Mouse (Mus musculus) liver, adult 2 months (tissue): ENCODE measurements around the gene Nrd1. TPM values are rescaled to one million over a fixed set of nuclear protein-coding genes. Genes with fewer than 3 reads are reported as not detected.

Experiments
- DNase-seq: peaks from one replicate; pipeline ENCODE4 v3.0.0-alpha.2; 2011; ENCODE audit warnings: low read depth, low spot score; ENCODE audit errors: extremely low read depth
- H3K27ac ChIP-seq: fragments of 200-500 bp; replicated peaks from 2 replicates; pipeline ENCODE4 v1.5.1; 2012; ENCODE audit warnings: low read depth, mild to moderate bottlenecking, control low read depth, inconsistent platforms, low read length; ENCODE audit not compliant: insufficient read depth
- H3K27me3 ChIP-seq: fragments of 200-500 bp; 2 replicates; pipeline ENCODE4 v1.6.1; 2012; ENCODE audit warnings: mild to moderate bottlenecking, moderate library complexity, low read length, inconsistent platforms; ENCODE audit not compliant: control insufficient read depth, insufficient read depth
- H3K36me3 ChIP-seq: fragments of 200-500 bp; 2 replicates; pipeline ENCODE4 v1.6.1; 2012; ENCODE audit warnings: low read length, inconsistent platforms; ENCODE audit not compliant: control insufficient read depth, insufficient read depth
- H3K4me1 ChIP-seq: fragments of 200-500 bp; 2 replicates; pipeline ENCODE4 v1.6.1; 2011; ENCODE audit warnings: low read length; ENCODE audit not compliant: control insufficient read depth, insufficient read depth
- H3K4me3 ChIP-seq: fragments of 200-500 bp; 2 replicates; pipeline ENCODE4 v1.5.1; 2011; ENCODE audit warnings: low read depth, mild to moderate bottlenecking, control low read depth, low read length, moderate library complexity; ENCODE audit not compliant: insufficient read depth
- H3K79me2 ChIP-seq: fragments of 200-500 bp; 2 replicates; pipeline ENCODE4 v1.6.1; 2012; ENCODE audit warnings: inconsistent platforms, mild to moderate bottlenecking, low read length, moderate library complexity; ENCODE audit not compliant: control insufficient read depth, insufficient read depth
- H3K9ac ChIP-seq: fragments of 200-500 bp; 2 replicates; pipeline ENCODE4 v1.6.1; 2012; ENCODE audit warnings: low read depth, mild to moderate bottlenecking, control low read depth, inconsistent platforms, low read length
- CTCF ChIP-seq: fragments of 200-500 bp; IDR thresholded peaks from 2 replicates; pipeline ENCODE4 v1.5.1; 2011; ENCODE audit warnings: low read depth, low read length, control low read depth
- POLR2A ChIP-seq: fragments of 200-500 bp; IDR thresholded peaks from 2 replicates; pipeline ENCODE4 v1.6.1; 2011; ENCODE audit warnings: low read length, control low read depth; ENCODE audit not compliant: insufficient read depth; ENCODE audit errors: extremely low read depth
- WGBS: fragments of 180-500 bp; shearing (Covaris S2); methylation state at CpG from one replicate; pipeline ENCODE4 v1.1.7; 2018; 5-methylcytosine and 5-hydroxymethylcytosine counted together
- polyA plus RNA-seq: library from polyadenylated mRNA; depleted of rRNA; stranded (reverse); fragments of >200 nt; gene quantifications from 2 replicates; pipeline ENCODE4 v1.2.3, GENCODE M21; 2012
- total RNA-seq: library from RNA; depleted of rRNA; stranded (reverse); fragments of >200 nt; gene quantifications from 2 replicates; pipeline ENCODE4 v1.2.3, GENCODE M21; 2014

The Nrd1 gene
- total and polyA plus RNA-seq, 2 experiments, result 14.5 to 61.5 TPM

GRCm38 (mm10) chr4:109064941-109065340 lies 64.5 kb downstream of the Nrd1 start:
- peaks cover 88% of the 10 kb centered on the region for H3K36me3 ChIP-seq
- TF ChIP-seq CTCF (no peak), POLR2A (no peak)
- H3K79me2 ChIP-seq, result no peaks in the 10 kb centered on the region
- no peak for DNase-seq
- no peaks in the 10 kb centered on the region for H3K4me1 ChIP-seq
- H3K9ac ChIP-seq, result no peak overlapping the region
- WGBS, result 94% methylated on average over 6 of the region's 6 CpGs
- no peak overlapping the region for H3K4me3 ChIP-seq
- no peaks in the 10 kb centered on the region for H3K27me3 ChIP-seq
- H3K27ac ChIP-seq, result no peak overlapping the region

DNA sequence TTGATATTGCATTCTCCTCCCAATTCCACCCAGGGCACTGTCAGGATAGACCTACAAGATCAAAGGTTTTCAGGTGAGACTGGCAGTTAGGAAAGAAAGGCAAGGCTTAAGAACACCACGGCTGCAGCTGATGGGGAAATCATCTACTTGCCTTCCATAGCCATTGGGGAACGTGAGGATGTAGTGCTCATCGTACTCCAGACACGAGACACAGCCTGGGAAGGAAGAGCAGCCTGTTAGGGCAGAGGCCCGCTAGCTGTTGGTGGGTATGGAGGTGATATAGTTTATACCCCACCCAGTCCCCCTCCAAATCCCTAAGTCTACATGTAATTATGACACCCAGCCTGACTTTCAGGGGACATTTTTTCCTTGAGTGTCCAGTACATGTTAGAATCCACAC lies 65.3 kb downstream of the Nrd1 start:
- H3K4me3 ChIP-seq, result no peak overlapping the region
- H3K27ac ChIP-seq, result no peak overlapping the region
- DNase-seq, result no peak
- no peaks in the 10 kb centered on the region for H3K4me1 ChIP-seq
- no peak overlapping the region for H3K9ac ChIP-seq
- 94% methylated on average over 5 of the region's 5 CpGs for WGBS
- TF ChIP-seq POLR2A, result no peak
- no peak for TF ChIP-seq CTCF
- H3K79me2 ChIP-seq, result no peaks in the 10 kb centered on the region
- H3K36me3 ChIP-seq, result peaks cover 90% of the 10 kb centered on the region
- H3K27me3 ChIP-seq, result no peaks in the 10 kb centered on the region

DNA sequence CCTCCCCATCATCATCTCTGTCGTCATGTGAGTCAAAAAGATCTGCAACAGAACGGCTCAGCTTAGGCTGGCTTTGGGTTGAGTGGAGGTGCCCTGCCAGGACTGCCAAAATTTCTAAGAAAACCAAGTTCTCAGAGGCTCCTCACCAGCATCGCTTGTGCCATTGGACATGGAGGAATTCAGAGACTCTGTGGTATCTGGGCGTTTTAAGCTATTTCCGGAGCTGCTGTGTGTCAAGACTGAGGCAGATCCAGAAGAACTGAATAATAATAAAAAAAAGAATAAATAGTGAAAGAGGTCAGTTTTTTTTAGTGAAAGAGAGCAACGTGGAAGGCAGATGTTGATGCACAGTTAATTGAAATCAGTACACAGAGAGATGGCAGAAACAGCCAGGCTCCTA lies 72.4 kb downstream of the Nrd1 start:
- Histone ChIP-seq H3K27ac (no peak overlapping the region), H3K4me1 (no peaks in the 10 kb centered on the region), H3K79me2 (no peaks in the 10 kb centered on the region; the same call in 1 of the 2 replicates), H3K27me3 (no peaks in the 10 kb centered on the region), H3K9ac (no peak overlapping the region), H3K36me3 (peaks cover 77% of the 10 kb centered on the region), H3K4me3 (no peak overlapping the region)
- WGBS, result 89% methylated on average over 6 of the region's 6 CpGs
- TF ChIP-seq CTCF (no peak), POLR2A (no peak)
- DNase-seq, result no peak

DNA sequence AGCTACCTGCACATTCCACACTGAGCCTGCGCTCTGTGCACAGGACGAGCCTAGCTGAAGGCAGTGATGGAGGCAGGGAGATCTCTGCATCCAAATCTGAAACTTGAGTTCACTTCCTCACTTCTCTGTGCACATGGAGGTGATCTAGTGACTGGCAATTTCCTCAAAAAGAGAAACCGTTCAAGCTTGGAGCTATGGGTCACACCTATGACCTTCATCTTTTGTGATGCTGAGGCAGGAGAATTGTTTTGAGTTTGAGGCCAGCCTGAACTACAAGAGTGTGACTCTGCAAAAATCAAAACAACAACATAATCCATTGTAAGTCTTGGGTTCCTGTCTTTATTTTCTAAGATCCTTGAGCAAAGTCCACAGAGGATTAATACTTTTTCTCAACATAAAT lies 72.8 kb downstream of the Nrd1 start:
- TF ChIP-seq CTCF, result no peak
- no peak for TF ChIP-seq POLR2A
- Histone ChIP-seq H3K79me2 (no peaks in the 10 kb centered on the region; the same call in 1 of the 2 replicates), H3K9ac (no peak overlapping the region), H3K27me3 (no peaks in the 10 kb centered on the region), H3K36me3 (peaks cover 76% of the 10 kb centered on the region), H3K27ac (no peak overlapping the region), H3K4me3 (no peak overlapping the region), H3K4me1 (no peaks in the 10 kb centered on the region)
- DNase-seq, result no peak
- WGBS, result 87% methylated on average over 3 of the region's 3 CpGs

- no peak overlapping the region for H3K9ac ChIP-seq
- no peak for DNase-seq
- H3K4me3 ChIP-seq, result no peak overlapping the region
- peaks cover 3% of the 10 kb centered on the region for H3K4me1 ChIP-seq
- peaks cover 17% of the 10 kb centered on the region for H3K79me2 ChIP-seq
- H3K27ac ChIP-seq, result no peak overlapping the region
- no peaks in the 10 kb centered on the region for H3K27me3 ChIP-seq
- H3K36me3 ChIP-seq, result peaks cover 85% of the 10 kb centered on the region
- TF ChIP-seq CTCF (no peak), POLR2A (no peak)
- WGBS, result 97% methylated on average over 7 of the region's 7 CpGs
Measured at GRCm38 (mm10) chr4:109078941-109079340, 78.5 kb downstream of the Nrd1 start.

DNA sequence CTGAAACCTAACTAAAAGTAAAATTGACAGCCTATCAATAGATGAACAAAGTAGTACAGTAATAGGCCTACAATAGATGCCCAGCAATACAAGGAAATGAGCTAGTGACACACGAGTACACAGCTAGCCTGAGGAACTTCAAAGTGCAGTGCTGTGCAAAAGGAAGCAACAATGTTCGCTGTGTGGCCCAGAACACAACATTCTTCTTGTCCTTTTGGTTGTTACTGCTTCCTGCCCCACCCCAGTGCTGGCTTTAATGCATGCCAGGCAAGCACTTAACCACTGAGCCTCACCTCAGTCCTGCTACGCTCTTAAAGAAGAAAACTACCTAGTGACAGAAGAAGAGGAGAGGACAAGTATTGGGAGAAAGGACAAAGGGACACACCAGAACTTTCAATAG lies 79.2 kb downstream of the Nrd1 start:
- no peak for TF ChIP-seq POLR2A
- no peak for TF ChIP-seq CTCF
- H3K27me3 ChIP-seq, result no peaks in the 10 kb centered on the region
- H3K36me3 ChIP-seq, result peaks cover 86% of the 10 kb centered on the region
- no peak overlapping the region for H3K9ac ChIP-seq
- no peak overlapping the region for H3K4me3 ChIP-seq
- DNase-seq, result no peak
- WGBS, result 75% methylated on average over 3 of the region's 3 CpGs
- peaks cover 18% of the 10 kb centered on the region for H3K79me2 ChIP-seq
- no peak overlapping the region; the same call in 1 of the 2 replicates for H3K27ac ChIP-seq
- H3K4me1 ChIP-seq, result peaks cover 3% of the 10 kb centered on the region
